Mouse (Mus musculus): ENCODE measurements around the gene Dennd1b. TPM values are rescaled to one million over a fixed set of nuclear protein-coding genes. Genes with fewer than 3 reads are reported as not detected.

Dennd1b gene
- total RNA-seq, 2 experiments from 2014 or later, result 56.1 to 59.9 TPM

DNA sequence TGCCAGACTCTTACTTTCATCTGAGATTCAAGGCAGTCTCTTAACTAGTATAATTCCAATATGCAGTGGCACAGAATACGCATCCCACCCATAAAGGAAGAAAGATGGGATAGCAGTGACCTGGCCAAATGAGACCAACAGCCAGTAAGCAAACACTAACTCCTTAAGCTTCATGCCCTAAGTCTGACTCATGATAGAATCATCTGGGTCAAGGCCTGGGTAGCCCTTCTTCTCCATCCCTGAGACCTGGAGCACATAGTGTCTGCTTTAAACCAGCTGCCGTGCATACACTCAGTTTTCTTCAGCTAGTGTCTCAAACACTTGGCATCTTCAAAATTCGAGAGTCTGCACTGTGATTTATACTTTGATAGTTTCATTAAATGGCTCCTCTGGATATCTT is 183.1 kb downstream of the Dennd1b start:
- no peak overlapping the region for H3K27ac ChIP-seq
- no peak overlapping the region for H3K4me3 ChIP-seq
- TF ChIP-seq CTCF (conservative IDR thresholded peaks at IDR 0.05), result no peak
- no peak for DNase-seq (ENCODE audit: low spot score in 2 of 2)

DNA sequence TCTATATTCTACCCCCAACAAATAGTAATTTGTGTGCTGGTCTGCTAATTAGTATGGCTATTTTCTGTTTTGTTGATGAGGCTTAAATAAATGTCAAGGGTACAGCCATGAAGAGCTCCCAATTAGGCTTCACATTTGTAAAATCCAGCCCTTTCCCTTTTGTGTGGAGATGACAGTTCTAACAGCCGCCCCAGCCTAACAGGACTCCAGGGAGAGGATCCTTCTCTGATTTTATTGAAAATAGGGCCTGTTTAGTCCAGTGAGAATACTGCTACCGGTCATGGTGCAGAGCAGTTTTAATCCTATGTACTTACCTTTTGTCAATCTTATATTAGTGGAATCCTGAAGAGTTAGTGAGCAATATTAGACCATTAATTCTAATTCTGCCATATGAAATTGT is 189.8 kb downstream of the Dennd1b start:
- Histone ChIP-seq H3K27ac (0 out of 2 replicates have a peak overlapping the region, but pooled peaks have one; percentile 36), H3K4me3 (no peak overlapping the region)
- no peak for TF ChIP-seq CTCF (conservative IDR thresholded peaks at IDR 0.05)
- no peak for DNase-seq (ENCODE audit: low spot score in 2 of 2)

DNA sequence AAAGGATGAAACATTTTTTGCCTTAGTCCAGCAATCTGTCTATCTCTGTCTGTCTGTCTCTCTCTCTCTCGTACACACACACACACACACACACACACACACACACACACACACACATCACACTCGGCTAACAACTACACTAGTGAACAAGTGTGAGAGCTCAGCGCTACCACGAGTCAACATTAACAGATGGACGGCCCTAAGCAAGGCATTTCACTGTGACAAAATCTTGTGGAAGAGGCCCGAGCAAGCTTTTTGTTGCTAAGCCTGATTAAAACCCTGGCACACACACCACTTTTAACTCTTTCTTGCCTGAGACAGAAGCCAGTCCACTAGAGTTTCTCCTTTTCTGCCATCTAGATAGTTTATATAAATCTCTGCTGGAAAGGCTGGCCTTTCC is 190.3 kb downstream of the Dennd1b start:
- DNase-seq (ENCODE audit: low spot score in 2 of 2), result no peak
- TF ChIP-seq CTCF (conservative IDR thresholded peaks at IDR 0.05), result no peak
- Histone ChIP-seq H3K27ac (no peak overlapping the region), H3K4me3 (no peak overlapping the region)

DNA sequence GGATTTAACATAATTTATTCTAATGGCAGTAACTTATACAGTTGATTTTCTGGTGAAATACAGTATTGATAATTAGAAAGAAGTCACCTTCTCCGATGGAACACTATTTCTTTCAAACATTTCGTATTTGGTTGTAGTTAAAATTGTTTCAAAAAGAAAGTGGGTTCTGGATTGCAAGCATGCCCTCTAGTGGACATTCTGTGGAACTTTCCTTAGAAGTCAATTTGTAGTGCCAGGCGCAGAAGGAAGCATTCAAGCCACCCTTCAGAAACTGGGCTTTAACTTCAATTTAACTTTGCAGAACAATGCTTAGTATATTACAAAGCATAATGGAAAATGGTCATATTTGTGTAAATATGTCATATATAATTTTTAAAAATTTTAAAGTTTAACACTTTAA is 193.2 kb downstream of the Dennd1b start:
- TF ChIP-seq CTCF (conservative IDR thresholded peaks at IDR 0.05), result peak; percentile 98
- Histone ChIP-seq H3K27ac (no peak overlapping the region), H3K4me3 (peak overlapping the region; percentile 16; the same call in 1 of the 2 replicates)
- DNase-seq (ENCODE audit: low spot score in 2 of 2), result peak; percentile 32 to 42

DNA sequence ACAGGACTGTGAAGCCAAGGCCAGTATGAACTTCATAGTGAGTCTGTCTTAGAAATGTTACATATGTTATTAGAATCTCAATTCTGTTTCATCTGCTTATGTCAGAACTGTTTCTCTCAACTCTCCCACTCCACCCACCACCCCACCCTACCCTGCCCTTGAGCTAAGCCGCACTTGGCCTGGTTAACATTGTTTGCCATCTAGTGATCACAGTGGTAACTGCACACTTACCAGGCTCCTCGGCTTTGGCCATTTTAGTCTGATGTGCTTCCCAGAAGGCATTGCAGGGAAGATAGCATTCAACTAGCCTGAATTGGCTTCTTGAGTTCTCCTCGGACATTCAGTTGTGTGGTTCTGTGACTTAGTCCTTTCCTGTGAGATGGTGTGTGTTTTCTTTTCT is 198.4 kb downstream of the Dennd1b start:
- TF ChIP-seq CTCF (conservative IDR thresholded peaks at IDR 0.05), result peak; percentile 60
- no peak overlapping the region for H3K4me3 ChIP-seq
- no peak overlapping the region for H3K27ac ChIP-seq
- DNase-seq (ENCODE audit: low spot score in 2 of 2), result no peak

DNA sequence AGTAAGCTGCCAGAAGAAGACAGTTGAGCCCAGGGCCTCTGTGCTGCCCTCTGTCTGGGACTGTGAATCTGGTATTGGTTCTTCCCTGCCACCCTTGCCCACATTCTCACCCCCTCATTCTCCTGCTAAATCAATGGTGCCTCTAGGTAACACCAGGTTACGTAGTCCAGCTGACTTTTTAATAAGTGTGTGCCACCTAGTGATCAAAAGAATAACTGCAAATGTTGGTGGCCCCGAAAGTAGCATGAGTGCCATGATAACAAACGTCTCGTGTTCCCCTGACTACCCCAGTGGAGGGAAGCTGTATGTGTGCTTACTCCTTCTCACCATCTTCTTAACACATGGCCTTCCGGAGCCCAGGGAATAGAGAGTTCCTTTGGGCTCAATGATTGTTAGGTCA is 199.6 kb downstream of the Dennd1b start:
- Histone ChIP-seq H3K4me3 (no peak overlapping the region), H3K27ac (no peak overlapping the region)
- DNase-seq (ENCODE audit: low spot score in 2 of 2), result peak in 1 of 2 experiments; percentile 39
- peak; percentile 76 for TF ChIP-seq CTCF (conservative IDR thresholded peaks at IDR 0.05)

DNA sequence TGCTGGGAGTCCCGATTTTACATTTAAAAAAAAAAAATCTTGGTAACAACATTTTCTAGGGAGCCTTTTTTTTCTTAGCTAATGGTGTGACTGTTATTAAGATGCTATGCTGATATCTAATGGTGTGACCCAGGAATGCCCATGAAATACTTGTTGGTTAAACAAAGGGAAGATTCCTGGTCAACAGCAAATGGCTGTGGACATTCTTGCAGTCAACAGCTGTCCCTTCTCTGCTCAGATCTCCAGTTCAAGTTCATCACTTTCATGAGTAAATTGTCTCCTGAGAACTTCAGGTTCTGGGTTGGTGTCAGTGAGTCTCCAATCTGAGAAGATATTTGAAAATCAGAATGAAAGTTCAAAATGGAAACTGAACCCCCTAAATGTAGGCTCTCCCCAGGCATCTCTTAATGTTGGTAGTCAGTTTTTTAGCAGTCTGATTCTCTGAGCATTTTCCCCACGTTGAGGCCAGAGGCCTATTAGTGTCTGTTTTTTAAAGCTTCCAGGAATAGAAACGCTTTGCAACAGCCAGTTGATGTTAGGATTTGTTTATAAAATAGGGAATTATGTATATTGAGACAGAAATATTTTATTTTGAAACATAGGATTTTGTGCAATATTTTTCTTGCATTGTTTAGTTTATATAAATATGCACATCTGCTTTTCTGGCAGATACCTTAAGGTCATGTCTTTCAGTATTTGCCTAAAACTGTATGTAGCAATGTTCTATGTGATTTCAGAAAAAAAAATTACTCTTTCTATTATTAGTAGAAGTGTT is 211.0 kb downstream of the Dennd1b start:
- no peak overlapping the region for H3K4me3 ChIP-seq
- H3K27ac ChIP-seq, result no peak overlapping the region
- no peak for TF ChIP-seq CTCF (conservative IDR thresholded peaks at IDR 0.05)
- DNase-seq (ENCODE audit: low spot score in 2 of 2), result no peak

DNA sequence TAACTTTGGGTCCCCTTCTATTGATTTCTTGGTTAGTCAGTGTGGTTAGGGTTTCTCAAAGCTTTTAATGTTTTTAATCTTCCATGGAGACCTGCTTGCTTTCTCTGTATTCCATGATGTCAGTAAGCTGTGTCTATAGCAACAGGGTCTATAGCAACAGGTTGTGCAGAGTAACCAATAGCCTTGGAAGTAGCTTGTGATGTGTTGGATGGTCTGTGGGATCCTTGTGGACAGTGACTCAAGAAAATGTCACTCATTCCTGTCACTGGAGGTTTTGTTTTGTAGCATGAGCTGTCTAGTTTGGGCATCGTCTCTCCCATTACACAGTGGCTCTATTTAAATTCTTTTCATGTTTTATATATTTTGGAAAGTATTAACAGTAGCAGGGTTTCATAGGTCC is 216.5 kb downstream of the Dennd1b start:
- no peak for TF ChIP-seq CTCF (conservative IDR thresholded peaks at IDR 0.05)
- H3K27ac ChIP-seq, result no peak overlapping the region

DNA sequence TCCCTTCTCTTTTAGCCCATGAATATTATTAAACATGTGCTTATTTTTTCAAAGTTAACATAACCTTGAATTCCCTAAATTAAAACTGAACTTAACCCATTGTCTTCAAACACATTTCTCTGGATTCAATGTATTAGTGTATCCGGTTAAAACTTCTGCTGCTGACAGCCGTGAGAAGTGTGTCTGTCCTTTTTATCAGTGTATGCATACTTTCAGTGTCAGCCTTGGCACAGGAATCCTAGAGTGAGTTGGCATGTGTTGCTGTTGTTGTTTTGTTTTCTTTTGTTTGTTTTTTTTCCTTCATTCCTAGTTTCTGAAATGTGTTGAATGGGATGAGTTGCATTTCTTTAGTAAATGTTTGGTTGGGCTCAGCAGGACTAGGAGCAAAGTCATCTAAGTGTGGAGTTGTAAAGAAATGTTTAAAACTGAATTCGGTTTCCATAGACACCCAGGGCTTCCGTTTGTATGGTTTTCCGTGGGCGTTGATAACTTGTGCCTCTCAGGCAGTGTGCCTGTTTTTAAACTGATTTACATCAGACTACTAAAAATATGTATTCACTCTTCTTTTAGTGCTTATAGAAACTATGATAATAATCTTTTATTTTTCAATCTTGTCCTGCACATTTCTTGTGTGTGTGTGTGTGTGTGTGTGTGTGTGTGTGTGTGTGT is 217.4 kb downstream of the Dennd1b start:
- no peak overlapping the region for H3K27ac ChIP-seq
- H3K4me3 ChIP-seq, result no peak overlapping the region
- no peak for DNase-seq (ENCODE audit: low spot score in 2 of 2)
- TF ChIP-seq CTCF (conservative IDR thresholded peaks at IDR 0.05), result no peak

More for the DNA sequence above, 216.5 kb downstream of the Dennd1b start:
- no peak overlapping the region for H3K4me3 ChIP-seq
- DNase-seq (ENCODE audit: low spot score in 2 of 2), result no peak

DNA sequence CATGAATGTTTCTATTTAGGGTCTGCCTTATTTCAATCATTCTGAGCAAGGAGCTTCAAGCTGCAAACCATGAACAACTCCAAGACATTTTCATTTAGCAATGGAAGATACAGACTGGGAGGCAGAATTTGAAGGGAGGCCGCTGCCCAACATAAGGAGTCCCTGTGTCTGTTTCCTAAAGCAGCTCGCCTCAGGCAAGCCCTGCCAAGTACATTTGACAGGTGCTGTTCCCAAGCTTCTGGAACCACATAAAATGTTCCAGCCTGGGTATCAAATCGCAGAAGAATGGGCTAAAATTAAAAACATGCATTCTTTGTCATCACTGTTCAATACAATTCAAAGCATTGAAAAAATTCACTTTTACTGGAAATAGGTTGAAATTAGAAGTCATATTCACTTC is 229.4 kb downstream of the Dennd1b start:
- H3K27ac ChIP-seq, result peak overlapping the region; percentile 51
- peak; percentile 30 for DNase-seq (ENCODE audit: low spot score in 2 of 2)
- H3K4me3 ChIP-seq, result no peak overlapping the region
- no peak for TF ChIP-seq CTCF (conservative IDR thresholded peaks at IDR 0.05)

DNA sequence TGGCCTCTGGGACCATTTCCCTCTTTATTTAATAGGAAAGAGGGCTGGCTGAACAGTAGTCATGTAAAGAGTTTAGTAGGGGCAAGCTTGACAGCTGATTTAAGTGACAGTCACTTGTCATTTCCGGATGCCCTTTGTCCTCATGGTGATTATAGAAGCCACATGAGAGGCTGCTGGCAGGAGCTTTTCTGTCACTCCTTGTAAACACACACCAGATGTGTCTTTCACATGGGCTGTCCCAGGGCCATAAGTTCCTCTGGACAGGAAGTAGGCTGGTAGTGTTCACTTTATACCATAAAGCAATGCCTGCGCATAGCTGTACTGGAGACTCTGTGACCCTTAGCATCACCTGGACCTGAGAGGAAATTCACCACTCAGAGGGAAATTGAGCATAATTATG is 230.8 kb downstream of the Dennd1b start:
- Histone ChIP-seq H3K27ac (peak overlapping the region; percentile 51; the same call in 1 of the 2 replicates), H3K4me3 (no peak overlapping the region)
- no peak for TF ChIP-seq CTCF (conservative IDR thresholded peaks at IDR 0.05)
- DNase-seq (ENCODE audit: low spot score in 2 of 2), result no peak

DNA sequence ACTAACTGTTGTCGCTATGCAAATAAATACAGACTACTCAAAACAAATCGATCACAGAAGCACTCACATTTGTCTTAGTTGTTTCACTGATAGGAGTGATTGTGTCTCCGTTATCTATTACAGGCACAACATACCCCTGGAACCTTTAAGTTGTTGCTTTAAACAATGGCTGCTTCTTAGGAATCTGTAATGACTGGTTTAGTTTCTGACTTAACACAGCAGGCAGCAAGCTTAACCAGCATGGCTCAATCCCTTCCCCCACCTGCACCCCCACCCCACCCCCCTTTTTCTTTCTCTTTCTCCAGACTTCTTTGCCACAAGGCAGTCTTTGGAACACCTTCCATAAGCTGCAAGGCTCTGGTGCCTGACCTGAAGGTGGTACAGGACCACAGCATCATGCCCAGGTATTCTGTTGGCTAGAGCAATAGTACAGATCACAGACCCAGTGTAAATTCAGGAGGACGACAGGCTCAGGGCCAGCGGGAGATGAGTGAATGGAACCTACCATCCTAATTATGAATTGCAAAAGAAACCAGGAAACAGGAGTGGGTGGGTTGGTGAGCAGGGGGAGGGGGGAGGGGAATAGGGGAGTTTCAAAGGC is 231.3 kb downstream of the Dennd1b start:
- no peak for TF ChIP-seq CTCF (conservative IDR thresholded peaks at IDR 0.05)
- no peak for DNase-seq (ENCODE audit: low spot score in 2 of 2)
- no peak overlapping the region for H3K27ac ChIP-seq
- no peak overlapping the region for H3K4me3 ChIP-seq

DNA sequence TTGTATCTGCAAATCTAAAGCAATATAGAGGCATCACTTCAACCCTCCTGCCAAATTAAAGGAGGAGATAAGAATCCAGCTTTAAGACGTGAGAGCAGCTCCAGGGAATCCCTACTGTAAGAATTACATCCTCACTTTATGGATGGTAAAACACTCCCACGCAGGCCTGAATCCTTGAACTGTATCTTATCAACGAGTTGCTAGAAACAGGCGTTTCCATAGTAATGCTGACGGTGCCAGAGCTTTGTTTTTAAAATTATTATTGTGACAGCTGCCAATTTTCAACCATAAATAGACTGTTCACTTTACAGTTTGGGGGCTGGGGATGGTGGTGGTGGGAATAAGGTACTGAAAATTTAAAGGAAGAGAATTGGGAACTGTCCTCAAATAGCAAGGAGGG is 239.8 kb downstream of the Dennd1b start:
- no peak for TF ChIP-seq CTCF (conservative IDR thresholded peaks at IDR 0.05)
- no peak overlapping the region for H3K4me3 ChIP-seq
- peak overlapping the region; percentile 71 for H3K27ac ChIP-seq
- DNase-seq (ENCODE audit: low spot score in 2 of 2), result peak; percentile 20 to 34

All from layer of hippocampus, adult 2 months (tissue).